Mouse (Mus musculus): ENCODE measurements at regions not wholly inside any gene's neighbourhood (a gene's known extent, or its start where the extent isn't known, plus 50 kb on each side); places are given as distances from the start of the nearest gene placed in this dataset.

DNA sequence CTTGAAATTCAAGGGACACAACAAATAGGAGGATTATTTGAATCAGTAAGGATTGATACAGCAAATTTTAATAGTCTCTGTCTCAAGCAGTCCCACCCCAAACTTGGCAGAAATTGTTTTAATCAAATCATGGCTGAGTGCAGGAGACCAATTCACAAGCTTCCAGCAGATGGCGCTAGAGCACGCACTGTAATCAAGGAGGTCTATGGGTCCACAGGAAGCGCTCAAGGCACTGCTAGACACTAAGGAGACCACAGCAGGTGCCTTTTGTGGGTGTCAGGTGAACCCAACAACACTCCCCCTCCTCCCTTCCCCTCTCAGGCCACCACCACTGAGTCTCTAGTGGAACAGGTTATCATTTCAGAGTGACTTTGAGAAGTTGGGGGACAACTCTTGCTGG is 115.4 kb downstream of the Sec23ip start:
- Histone ChIP-seq H3K4me1 (ENCODE audit: control insufficient read depth, insufficient read depth, insufficient read length) (no peaks in the 10 kb centered on the region), H3K36me3 (ENCODE audit: control insufficient read depth, insufficient read depth, low read length) (no peaks in the 10 kb centered on the region), H3K4me3 (ENCODE audit: extremely low read depth, insufficient read depth, insufficient read length) (no peak overlapping the region), H3K27me3 (ENCODE audit: control insufficient read depth, insufficient read depth, low read length) (no peaks in the 10 kb centered on the region; the same call in 1 of the 2 replicates), H3K27ac (ENCODE audit: insufficient read depth, low read length) (no peak overlapping the region)
- no peak for DNase-seq (ENCODE audit: low read depth in 1 of 2, low spot score in 2 of 2)
- TF ChIP-seq CTCF (IDR thresholded peaks at IDR 0.05; ENCODE audit: extremely low read depth, insufficient read depth, insufficient read length, insufficient replicate concordance) (peak; percentile 42; the same call in 1 of the 2 replicates), POLR2A (IDR thresholded peaks at IDR 0.05; ENCODE audit: low read depth, low read length) (no peak)
- WGBS, result 7% methylated on average over 3 of the region's 3 CpGs

- Histone ChIP-seq H3K27ac (ENCODE audit: insufficient read depth, low read length) (no peak overlapping the region), H3K27me3 (ENCODE audit: control insufficient read depth, insufficient read depth, low read length) (no peaks in the 10 kb centered on the region; the same call in 1 of the 2 replicates), H3K4me3 (ENCODE audit: extremely low read depth, insufficient read depth, insufficient read length) (no peak overlapping the region), H3K4me1 (ENCODE audit: control insufficient read depth, insufficient read depth, insufficient read length) (no peaks in the 10 kb centered on the region), H3K36me3 (ENCODE audit: control insufficient read depth, insufficient read depth, low read length) (no peaks in the 10 kb centered on the region)
- no peak for DNase-seq (ENCODE audit: low read depth in 1 of 2, low spot score in 2 of 2)
- TF ChIP-seq CTCF (IDR thresholded peaks at IDR 0.05; ENCODE audit: extremely low read depth, insufficient read depth, insufficient read length, insufficient replicate concordance) (no peak), POLR2A (IDR thresholded peaks at IDR 0.05; ENCODE audit: low read depth, low read length) (no peak)
- WGBS, result 85% methylated on average over 4 of the region's 4 CpGs
These were observed 116.0 kb downstream of the Sec23ip start for GRCm38 (mm10) chr7:128860709-128861108.

DNA sequence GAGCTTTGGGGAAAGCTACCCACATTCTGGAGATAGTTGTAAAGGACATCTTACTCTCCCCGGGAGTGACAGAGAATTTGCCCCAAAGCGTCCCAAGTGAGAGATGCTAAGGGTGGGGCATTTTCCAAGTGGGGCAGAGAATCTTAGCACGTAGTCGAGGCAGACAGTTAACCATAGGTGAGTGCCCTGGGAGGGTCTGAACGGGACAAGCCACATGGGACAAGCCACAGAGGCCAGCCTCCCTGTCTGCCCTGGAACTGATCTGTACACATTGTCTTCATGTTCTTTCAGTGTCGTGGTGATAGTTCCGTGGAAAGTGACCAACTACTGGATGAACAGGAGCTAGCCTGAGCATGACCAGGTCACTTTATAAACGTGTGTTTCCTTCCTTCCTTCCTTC is 116.6 kb downstream of the Sec23ip start:
- 76% methylated on average over 8 of the region's 8 CpGs for WGBS
- H3K27me3 ChIP-seq (ENCODE audit: control insufficient read depth, insufficient read depth, low read length), result no peaks in the 10 kb centered on the region; the same call in 1 of the 2 replicates
- no peak overlapping the region for H3K27ac ChIP-seq (ENCODE audit: insufficient read depth, low read length)
- H3K36me3 ChIP-seq (ENCODE audit: control insufficient read depth, insufficient read depth, low read length), result no peaks in the 10 kb centered on the region
- no peak overlapping the region for H3K4me3 ChIP-seq (ENCODE audit: extremely low read depth, insufficient read depth, insufficient read length)
- no peak for DNase-seq (ENCODE audit: low read depth in 1 of 2, low spot score in 2 of 2)
- no peak for TF ChIP-seq POLR2A (IDR thresholded peaks at IDR 0.05; ENCODE audit: low read depth, low read length)
- TF ChIP-seq CTCF (IDR thresholded peaks at IDR 0.05; ENCODE audit: extremely low read depth, insufficient read depth, insufficient read length, insufficient replicate concordance), result no peak
- H3K4me1 ChIP-seq (ENCODE audit: control insufficient read depth, insufficient read depth, insufficient read length), result no peaks in the 10 kb centered on the region

DNA sequence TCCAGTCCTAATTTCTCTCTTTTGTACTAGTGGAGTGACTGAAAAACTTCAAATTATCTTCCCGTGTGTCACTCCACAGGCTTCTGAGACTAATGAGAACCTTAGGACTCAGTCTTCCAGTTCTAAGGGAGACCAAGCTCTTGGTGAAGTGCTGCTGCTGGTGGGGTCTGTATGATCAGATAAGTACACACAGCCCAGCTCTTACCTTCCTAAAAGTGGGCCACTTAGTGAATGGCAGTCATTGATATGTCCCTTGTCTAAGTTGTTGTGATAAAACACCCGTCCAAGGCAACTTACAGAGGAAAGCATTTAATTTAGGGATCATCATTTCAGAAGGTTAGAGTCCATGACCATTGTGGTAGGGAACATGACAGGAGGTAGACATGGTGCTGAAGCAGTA is 124.1 kb downstream of the Sec23ip start:
- Histone ChIP-seq H3K27ac (ENCODE audit: insufficient read depth, low read length) (no peak overlapping the region), H3K36me3 (ENCODE audit: control insufficient read depth, insufficient read depth, low read length) (no peaks in the 10 kb centered on the region), H3K4me3 (ENCODE audit: extremely low read depth, insufficient read depth, insufficient read length) (no peak overlapping the region), H3K27me3 (ENCODE audit: control insufficient read depth, insufficient read depth, low read length) (no peaks in the 10 kb centered on the region), H3K4me1 (ENCODE audit: control insufficient read depth, insufficient read depth, insufficient read length) (no peaks in the 10 kb centered on the region)
- WGBS, result 78% methylated on average over 2 of the region's 2 CpGs
- DNase-seq (ENCODE audit: low read depth in 1 of 2, low spot score in 2 of 2), result no peak
- no peak for TF ChIP-seq CTCF (IDR thresholded peaks at IDR 0.05; ENCODE audit: extremely low read depth, insufficient read depth, insufficient read length, insufficient replicate concordance)
- no peak for TF ChIP-seq POLR2A (IDR thresholded peaks at IDR 0.05; ENCODE audit: low read depth, low read length)

DNA sequence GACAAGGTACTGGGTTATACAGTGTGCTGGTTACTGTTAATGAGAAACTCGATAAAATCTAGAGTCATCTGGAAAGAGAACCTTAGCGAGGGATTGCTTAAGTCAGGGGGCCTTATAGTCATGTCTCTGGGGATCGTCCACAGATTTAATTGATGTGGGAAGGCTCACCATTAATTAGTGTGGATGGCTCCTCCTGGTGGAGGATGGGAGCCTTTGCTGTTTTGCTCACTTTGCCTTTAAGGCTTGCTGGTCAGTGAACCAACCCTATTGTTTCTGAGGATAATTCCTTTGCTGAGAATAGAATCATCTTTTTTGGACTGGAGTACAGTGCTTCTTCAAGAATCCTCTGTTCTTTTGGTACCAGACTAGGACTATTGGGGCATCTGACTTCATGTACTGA is 139.3 kb downstream of the Sec23ip start:
- Histone ChIP-seq H3K27ac (ENCODE audit: insufficient read depth, low read length) (no peak overlapping the region), H3K4me3 (ENCODE audit: extremely low read depth, insufficient read depth, insufficient read length) (no peak overlapping the region), H3K36me3 (ENCODE audit: control insufficient read depth, insufficient read depth, low read length) (no peaks in the 10 kb centered on the region), H3K27me3 (ENCODE audit: control insufficient read depth, insufficient read depth, low read length) (no peaks in the 10 kb centered on the region), H3K4me1 (ENCODE audit: control insufficient read depth, insufficient read depth, insufficient read length) (no peaks in the 10 kb centered on the region)
- TF ChIP-seq CTCF (IDR thresholded peaks at IDR 0.05; ENCODE audit: extremely low read depth, insufficient read depth, insufficient read length, insufficient replicate concordance) (no peak), POLR2A (IDR thresholded peaks at IDR 0.05; ENCODE audit: low read depth, low read length) (no peak)
- no peak for DNase-seq (ENCODE audit: low read depth in 1 of 2, low spot score in 2 of 2)
- 69% methylated on average over 3 of the region's 3 CpGs for WGBS

GRCm38 (mm10) chr7:128885551-128885950 is 140.8 kb downstream of the Sec23ip start:
- Histone ChIP-seq H3K27ac (ENCODE audit: insufficient read depth, low read length) (no peak overlapping the region), H3K4me1 (ENCODE audit: control insufficient read depth, insufficient read depth, insufficient read length) (no peaks in the 10 kb centered on the region), H3K27me3 (ENCODE audit: control insufficient read depth, insufficient read depth, low read length) (no peaks in the 10 kb centered on the region), H3K36me3 (ENCODE audit: control insufficient read depth, insufficient read depth, low read length) (no peaks in the 10 kb centered on the region), H3K4me3 (ENCODE audit: extremely low read depth, insufficient read depth, insufficient read length) (no peak overlapping the region)
- no peak for TF ChIP-seq POLR2A (IDR thresholded peaks at IDR 0.05; ENCODE audit: low read depth, low read length)
- DNase-seq (ENCODE audit: low read depth in 1 of 2, low spot score in 2 of 2), result no peak
- 84% methylated on average over 4 of the region's 4 CpGs for WGBS

DNA sequence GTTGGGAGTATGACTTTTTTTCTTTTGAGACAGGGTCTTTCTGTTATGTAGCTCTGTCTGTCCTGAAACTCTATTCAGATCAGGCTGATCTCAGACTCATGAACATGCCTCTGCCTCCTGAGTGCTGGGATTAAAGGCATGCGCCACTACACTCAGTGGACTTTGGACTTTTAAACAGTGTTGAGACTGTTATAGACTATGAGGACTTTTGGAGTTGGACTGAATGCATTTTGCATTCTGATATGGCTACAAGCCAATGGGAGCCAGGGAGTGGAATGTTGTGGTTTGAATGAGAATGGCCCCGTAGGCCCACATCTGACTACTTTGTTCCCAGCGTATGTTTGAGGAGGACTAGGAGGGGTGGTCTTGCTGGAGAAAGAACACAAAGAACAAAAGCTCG is 165.4 kb downstream of the Sec23ip start:
- Histone ChIP-seq H3K4me1 (ENCODE audit: control insufficient read depth, insufficient read depth, insufficient read length) (no peaks in the 10 kb centered on the region), H3K36me3 (ENCODE audit: control insufficient read depth, insufficient read depth, low read length) (no peaks in the 10 kb centered on the region), H3K4me3 (ENCODE audit: extremely low read depth, insufficient read depth, insufficient read length) (no peak overlapping the region), H3K27me3 (ENCODE audit: control insufficient read depth, insufficient read depth, low read length) (no peaks in the 10 kb centered on the region), H3K27ac (ENCODE audit: insufficient read depth, low read length) (no peak overlapping the region)
- 85% methylated on average over 4 of the region's 4 CpGs for WGBS
- DNase-seq (ENCODE audit: low read depth in 1 of 2, low spot score in 2 of 2), result no peak
- TF ChIP-seq CTCF (IDR thresholded peaks at IDR 0.05; ENCODE audit: extremely low read depth, insufficient read depth, insufficient read length, insufficient replicate concordance) (no peak), POLR2A (IDR thresholded peaks at IDR 0.05; ENCODE audit: low read depth, low read length) (no peak)
